Mouse (Mus musculus): Measurements from ENCODE around the gene Coro6.

DNA sequence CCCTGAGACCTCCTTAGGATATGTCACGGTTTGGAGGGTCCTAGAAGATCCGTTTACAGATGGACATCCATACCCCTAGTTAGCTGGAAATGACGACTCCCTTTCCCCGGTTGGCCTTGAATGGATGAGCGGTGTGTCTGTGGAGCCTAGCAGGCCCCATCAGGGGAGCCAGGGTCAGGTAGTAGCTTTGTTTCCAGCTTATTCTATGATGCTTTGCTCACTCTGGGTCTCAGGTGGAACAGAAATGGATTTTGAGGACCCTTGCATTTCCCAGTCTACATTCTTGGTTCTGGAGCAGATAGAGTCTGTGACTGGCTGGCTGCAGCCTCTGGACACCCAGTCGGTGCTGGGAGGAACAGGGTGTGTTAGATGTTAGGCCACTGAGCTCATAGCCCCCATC lies 32.6 kb downstream of the Coro6 start:
- TF ChIP-seq CTCF (conservative IDR thresholded peaks at IDR 0.05; ENCODE audit: insufficient read depth, insufficient read length, low read depth, low read length) = no peak
- no peak for TF ChIP-seq POLR2A (IDR thresholded peaks at IDR 0.05; ENCODE audit: low read depth, low read length)

Measured in kidney, adult 2 months (tissue).